Mouse (Mus musculus) c-Kit-positive CD71-positive TER-119-positive erythroid progenitor cells, embryonic 14.5 days (primary cell): ENCODE data around the gene Gm21680.
"Not testable (repeated sequence)": the region's sequence is repeated elsewhere in the genome, so short reads cannot be mapped to it uniquely, and the experiment has no call there.

ENCODE experiments used
- DNase-seq: peaks from one replicate; pipeline ENCODE4 v3.0.0-alpha.2; 2013; ENCODE audit warnings: low spot score

Gene Gm21680

DNA sequence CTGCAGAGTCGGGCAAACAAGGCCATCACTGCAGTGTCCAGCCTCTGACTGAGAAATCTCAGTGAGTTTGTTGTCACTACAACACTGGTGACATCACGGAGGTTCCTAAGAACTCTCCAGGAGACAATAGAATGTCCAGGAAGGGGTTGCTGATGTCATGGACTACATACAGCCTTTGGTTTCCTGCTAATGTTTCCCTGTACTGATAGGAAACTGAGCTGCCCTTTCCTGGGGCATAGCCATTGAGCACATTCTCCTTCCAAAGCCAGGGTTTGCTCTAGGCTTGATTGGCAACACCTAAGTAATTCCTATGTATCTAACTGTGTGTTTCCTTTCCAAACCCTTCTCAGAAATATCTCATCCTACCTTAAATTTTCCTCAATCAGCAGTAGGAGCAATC, at the start of gene Gm21680:
TSS of gene Gm21680 (minus strand) at position 101 of the 400 bp plus-strand sequence.
- not testable (repeated sequence) for DNase-seq

DNA sequence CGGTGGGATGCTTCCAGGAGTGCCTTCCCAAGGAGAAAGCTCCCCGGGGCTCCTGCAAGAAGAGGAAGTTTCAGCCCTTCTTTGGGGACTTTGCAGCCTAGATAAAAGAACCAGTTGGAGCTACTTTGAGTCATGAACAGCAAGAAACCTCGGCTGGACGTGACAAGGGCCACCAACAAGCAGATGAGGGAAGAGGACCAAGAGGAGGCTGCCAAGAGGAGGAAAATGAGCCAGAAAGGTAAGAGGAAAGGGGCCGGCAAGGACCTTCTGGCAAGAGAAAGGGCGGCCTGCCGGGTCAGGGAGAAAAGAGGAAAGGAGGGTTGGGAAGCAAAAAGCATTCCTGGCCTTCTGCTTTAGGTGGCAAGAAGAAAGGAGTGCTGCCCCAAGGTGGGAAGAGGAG, 35.2 kb upstream of the Gm21680 start:
- not testable (repeated sequence) for DNase-seq

DNA sequence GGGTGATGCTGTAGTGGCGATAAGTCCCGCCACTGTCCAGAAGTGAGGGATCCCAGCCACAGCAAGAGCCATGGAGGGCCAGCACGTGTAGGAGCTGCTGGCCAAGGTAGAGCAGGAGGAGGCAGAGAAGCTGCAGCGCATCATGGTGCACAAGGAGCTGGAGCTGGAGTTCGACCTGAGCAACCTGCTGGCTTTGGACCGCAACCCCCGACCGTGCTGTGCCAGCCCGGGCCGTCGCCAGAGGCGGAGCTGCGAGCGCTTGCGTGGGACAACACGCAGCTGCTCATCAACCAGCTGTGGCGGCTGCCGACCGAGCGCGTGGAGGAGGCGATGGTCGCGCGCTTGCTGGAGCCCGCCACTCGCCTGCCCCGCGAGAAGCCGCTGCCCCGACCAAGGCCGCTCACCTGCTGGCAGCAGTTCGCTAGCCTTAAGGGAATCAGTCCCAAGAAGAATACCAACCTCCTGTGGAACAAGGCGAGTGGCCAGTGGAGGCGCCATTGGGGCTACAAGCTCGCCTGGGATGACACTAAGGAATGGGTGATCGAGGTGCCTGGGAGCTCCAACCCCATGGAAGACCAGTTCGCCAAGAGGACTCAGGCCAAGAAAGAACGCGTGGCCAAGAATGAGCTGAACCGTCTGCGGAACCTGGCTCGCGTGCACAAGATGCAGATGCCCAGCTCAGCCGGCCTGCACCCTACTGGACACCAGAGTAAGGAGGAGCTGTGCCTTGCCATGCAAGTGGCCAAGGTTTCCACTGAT, 34.7 kb upstream of the Gm21680 start:
- DNase-seq: not testable (repeated sequence)

DNA sequence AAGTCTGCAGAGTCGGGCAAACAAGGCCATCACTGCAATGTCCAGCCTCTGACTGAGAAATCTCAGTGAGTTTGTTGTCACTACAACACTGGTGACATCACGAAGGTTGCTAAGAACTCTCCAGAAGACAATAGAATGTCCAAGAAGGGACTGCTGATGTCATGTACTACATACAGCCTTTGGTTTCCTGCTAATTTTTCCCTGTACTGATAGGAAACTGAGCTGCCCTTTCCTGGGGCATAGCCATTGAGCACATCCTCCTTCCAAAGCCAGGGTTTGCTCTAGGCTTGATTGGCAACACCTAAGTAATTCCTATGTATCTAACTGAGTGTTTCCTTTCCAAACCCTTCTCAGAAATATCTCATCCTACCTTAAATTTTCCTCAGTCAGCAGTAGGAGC, 32.2 kb upstream of the Gm21680 start, which contains the start of gene Gm1979:
TSS of gene Gm1979 (minus strand) at position 101 of the 400 bp plus-strand sequence.
- not testable (repeated sequence) for DNase-seq

DNA sequence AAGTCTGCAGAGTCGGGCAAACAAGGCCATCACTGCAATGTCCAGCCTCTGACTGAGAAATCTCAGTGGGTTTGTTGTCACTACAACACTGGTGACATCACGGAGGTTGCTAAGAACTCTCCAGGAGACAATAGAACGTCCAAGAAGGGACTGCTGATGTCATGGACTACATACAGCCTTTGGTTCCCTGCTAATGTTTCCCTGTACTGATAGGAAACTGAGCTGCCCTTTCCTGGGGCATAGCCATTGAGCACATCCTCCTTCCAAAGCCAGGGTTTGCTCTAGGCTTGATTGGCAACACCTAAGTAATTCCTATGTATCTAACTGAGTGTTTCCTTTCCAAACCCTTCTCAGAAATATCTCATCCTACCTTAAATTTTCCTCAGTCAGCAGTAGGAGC, 16.1 kb upstream of the Gm21680 start, which contains the start of gene Gm21698:
TSS of gene Gm21698 (minus strand) at position 101 of the 400 bp plus-strand sequence.
- DNase-seq: not testable (repeated sequence)

DNA sequence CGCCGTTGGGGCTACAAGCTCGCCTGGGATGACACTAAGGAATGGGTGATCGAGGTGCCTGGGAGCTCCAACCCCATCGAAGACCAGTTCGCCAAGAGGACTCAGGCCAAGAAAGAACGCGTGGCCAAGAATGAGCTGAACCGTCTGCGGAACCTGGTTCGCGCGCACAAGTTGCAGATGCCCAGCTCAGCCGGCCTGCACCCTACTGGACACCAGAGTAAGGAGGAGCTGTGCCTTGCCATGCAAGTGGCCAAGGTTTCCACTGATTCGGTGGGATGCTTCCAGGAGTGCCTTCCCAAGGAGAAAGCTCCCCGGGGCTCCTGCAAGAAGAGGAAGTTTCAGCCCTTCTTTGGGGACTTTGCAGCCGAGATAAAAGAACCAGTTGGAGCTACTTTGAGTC, 15.4 kb downstream of the Gm21680 start:
- DNase-seq: not testable (repeated sequence)

DNA sequence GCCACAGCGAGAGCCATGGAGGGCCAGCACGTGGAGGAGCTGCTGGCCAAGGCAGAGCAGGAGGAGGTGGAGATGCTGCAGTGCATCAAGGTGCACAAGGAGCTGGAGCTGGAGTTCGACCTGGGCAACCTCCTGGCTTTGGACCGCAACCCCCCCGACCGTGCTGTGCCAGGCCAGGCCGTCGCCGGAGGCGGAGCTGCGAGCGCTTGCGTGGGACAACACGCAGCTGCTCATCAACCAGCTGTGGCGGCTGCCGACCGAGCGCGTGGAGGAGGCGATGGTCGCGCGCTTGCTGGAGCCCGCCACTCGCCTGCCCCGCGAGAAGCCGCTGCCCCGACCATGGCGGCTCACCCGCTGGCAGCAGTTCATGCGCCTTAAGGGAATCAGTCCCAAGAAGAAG, 15.9 kb downstream of the Gm21680 start:
- not testable (repeated sequence) for DNase-seq

DNA sequence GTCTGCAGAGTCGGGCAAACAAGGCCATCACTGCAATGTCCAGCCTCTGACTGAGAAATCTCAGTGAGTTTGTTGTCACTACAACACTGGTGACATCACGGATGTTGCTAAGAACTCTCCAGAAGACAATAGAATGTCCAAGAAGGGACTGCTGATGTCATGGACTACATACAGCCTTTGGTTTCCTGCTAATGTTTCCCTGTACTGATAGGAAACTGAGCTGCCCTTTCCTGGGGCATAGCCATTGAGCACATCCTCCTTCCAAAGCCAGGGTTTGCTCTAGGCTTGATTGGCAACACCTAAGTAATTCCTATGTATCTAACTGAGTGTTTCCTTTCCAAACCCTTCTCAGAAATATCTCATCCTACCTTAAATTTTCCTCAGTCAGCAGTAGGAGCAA, 18.1 kb downstream of the Gm21680 start, which contains the start of gene Gm21671:
TSS of gene Gm21671 (minus strand) at position 101 of the 400 bp plus-strand sequence.
- not testable (repeated sequence) for DNase-seq

DNA sequence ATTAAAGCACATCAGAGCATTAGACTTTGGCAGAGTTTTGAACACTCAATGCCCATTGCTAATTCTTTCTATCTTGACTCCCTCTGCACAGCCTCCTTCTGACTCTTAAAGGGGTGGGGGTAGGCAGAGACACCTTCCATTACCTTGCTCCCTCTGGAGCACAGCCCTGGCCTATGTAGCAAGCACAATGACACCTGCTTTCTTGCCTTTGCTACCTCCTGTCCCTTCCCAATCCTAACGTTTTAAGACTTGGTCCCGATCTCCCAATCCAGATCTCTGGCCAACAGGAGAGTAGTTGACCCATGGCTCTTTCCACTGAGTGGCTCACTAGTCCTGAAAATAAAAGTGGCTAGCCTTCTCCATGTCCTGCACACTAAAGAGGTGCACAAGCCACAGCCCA, 27.1 kb downstream of the Gm21680 start:
- not testable (repeated sequence) for DNase-seq

DNA sequence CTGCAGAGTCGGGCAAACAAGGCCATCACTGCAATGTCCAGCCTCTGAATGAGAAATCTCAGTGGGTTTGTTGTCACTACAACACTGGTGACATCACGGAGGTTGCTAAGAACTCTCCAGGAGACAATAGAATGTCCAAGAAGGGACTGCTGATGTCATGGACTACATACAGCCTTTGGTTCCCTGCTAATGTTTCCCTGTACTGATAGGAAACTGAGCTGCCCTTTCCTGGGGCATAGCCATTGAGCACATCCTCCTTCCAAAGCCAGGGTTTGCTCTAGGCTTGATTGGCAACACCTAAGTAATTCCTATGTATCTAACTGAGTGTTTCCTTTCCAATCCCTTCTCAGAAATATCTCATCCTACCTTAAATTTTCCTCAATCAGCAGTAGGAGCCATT, 30.2 kb downstream of the Gm21680 start, which contains the start of gene Gm21663:
TSS of gene Gm21663 (minus strand) at position 101 of the 400 bp plus-strand sequence.
- not testable (repeated sequence) for DNase-seq
